Mouse (Mus musculus): ENCODE measurements around the gene Pfas.
"Not testable (repeated sequence)": the region's sequence is repeated elsewhere in the genome, so short reads cannot be mapped to it uniquely, and the experiment has no call there.

Gene Pfas

DNA sequence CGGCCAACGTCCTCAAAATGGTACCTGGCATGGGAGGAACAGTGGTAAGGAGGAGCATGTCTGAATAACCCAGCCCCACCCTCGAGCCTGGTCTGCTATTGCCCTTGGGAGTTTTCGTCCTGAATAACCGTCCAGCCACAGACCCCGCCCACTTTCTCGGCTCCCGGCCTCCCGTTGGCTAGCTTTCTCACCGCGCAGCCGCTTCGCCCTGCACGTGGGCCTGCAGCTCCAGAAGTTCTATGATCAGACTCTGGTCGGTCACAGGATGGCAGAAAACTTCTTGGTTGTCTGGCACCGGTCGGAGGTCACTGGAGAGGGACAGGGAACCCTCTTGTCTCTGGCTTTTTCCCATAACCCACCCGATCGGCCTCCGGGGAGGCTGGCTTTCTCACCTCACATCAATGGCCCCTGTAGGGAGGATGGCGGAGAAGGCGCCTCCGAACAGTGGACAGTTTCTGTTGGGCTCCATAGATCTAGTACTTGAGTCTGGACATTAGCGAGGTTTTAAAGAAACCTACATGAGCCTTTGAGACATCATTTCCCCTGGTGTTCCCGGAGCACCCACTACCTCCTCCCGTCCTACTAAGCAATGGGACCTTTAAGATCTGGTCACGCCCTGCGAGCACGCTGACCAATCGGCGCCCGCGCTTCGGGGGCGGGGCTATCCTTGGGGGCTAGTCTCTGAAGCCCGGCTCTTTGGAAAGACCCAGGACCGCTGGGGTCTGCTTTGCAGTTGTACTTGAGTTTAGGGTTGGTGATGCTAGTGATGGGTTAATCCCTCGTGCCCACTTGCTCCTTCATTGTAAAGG is 34.8 kb downstream of the Pfas start:
- peak; percentile 88 for DNase-seq (ENCODE audit: low read depth)

DNA sequence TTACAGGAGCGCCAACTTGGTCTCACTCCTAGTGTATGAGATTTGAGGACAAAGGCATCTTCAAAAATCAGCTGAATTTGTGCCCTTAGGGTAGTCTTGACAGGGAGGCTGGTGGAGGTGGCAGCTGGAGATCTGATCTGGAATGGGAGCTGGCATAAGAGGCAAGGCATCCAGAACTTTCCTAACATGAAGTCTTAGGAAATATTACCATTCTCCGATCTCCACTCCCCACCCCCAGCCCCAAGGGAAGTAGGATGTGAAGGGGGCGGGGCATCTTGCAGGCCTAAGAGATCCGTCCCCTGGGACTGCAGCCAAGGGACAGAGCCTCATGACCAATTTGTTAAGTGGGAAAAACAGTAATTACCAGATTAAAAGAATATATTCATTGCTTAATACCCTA is 38.0 kb downstream of the Pfas start:
- no peak for DNase-seq (ENCODE audit: low read depth)

DNA sequence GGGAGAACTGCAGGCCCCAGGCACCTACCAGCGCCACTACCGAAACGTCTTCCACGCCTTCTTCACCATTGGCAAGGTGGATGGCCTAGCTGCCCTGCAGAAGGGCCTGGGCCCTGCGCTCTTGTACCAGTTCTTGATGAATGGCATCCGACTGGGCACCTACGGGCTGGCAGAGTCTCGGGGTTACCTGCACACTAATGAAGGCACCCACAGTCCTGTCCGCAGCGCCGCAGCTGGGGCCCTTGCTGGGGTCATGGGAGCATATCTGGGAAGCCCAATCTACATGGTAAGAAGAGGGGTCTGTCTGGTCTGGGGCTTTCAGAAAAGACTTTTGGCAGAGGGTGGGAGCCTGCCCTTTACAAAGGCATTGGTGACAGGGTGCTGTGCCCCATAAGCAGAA is 39.5 kb downstream of the Pfas start:
- DNase-seq (ENCODE audit: low read depth), result no peak

DNA sequence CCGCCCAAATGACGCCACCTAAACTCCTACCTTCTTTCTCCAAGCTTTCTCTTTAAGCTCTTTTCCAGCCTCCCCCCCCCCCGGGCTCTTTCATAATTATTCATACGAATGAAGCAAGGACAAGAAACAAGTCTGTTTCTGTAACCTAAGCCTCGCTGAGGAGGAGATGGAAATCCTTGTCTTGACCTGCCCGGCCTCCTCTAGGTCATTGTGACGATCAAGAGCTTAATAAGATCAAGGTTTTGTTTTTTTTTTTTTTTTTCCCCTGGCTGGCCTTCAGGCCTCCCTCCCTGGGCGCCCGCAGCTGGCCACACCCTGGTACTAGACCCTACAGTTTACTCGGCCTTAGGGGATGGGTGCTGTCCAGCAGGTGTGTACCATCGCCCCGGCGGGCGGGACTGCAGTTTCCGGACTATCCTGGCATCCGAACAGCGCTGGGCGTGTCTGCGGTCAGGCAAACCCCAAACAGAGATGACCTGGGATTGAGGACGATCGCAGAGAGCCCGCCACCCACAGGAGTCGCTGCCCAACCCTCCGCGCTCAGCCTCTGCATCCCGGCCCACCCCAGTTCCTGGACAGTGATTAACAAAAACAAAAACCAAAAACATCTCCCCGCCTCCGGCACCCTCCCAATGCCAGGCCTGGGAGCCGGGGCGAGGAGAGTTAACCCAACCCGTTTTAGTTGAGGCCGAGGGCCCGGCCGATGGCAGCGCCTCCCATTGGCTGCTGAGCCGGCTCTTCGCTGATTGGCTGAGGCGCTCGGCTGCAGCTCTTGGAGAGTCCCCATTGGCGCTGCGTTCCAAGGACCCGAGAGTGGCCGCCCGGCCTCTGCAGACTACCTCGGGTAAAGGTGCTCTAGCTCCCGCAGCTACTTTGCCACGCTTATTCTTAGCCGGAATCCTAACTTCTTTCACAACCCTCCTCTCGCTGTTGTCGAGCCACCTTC is 40.6 kb downstream of the Pfas start, which contains the start of gene Slc25a35:
TSS of gene Slc25a35 (plus strand) at position 795 of the 946 bp plus-strand sequence.
- peak; percentile 94 for DNase-seq (ENCODE audit: low read depth)

DNA sequence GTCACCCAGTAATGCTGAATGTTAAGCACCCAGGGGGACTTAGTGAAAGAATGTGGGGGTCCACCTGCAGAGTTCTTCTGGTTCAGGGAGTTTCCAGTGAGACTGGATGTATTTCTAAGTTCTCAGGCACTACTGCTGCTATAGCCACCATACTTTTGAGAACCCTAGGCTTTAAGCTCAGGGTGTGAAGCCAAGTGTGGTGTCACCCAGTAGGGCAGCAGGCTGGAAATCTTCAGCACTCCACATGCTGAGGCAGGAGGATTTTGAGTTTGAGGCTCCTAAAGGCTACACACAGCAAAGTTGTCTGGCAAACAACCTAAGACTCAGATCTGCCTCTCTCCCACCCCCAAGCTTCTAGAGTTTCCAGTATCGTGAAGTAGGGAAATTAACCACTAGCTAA is 41.7 kb downstream of the Pfas start:
- DNase-seq (ENCODE audit: low read depth), result peak; percentile 40

DNA sequence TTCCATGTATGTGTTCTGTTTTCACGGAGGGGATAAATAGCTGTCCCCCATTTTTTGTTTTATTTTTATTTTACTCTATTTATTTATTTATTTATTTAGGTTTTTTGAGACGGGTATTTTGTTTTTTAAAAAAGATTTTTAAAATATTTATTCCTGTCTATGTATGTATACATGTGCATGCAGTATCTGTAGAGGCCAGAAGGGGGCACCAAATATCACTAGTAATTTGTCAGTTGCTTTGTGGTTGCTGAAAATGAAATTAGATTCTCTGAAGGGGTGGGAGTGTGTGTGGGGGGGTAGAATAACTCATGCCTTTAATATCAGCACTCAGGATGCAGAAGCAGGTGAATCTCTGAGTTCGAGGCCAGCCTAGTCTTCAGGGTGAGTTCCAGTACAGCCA is 42.4 kb downstream of the Pfas start:
- DNase-seq (ENCODE audit: low read depth), result peak; percentile 92

DNA sequence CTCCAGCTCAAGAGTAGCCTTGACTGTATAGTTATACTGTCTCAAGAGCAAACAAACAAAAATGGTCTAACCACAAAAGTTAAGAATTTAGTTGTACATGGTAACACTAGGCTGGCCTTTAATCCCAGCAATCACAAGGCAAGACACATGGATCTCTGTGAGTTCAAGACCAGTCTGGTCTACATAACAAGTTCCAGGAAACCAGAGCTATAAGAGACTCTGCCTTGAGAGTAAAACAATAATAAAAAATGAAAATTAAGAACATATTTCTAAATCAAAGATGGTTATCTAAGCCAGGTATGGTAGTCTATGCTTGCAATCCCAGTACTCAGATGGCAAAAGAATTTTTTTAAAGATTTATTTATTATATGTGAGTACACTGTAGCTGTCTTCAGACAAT is 43.2 kb downstream of the Pfas start:
- no peak for DNase-seq (ENCODE audit: low read depth)

DNA sequence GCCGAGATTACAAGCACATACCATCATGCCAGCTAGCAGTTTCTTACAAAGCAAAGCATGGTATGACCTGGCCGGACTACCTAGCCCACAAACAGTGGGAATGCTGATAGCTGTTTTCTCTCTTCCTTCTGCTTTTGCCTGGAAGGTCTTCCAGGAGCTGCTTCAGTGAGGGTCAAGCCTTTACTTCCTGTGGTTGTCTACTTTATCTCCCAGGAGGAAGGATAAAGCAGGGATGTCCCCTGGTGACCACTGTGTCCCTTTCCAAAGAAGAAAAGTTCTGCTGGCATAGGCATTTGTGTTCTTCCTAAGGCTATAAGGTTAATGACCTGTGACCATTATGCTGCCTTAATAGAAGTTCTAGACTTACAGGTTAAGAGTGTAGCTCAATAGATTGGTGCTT is 44.9 kb downstream of the Pfas start:
- no peak for DNase-seq (ENCODE audit: low read depth)

DNA sequence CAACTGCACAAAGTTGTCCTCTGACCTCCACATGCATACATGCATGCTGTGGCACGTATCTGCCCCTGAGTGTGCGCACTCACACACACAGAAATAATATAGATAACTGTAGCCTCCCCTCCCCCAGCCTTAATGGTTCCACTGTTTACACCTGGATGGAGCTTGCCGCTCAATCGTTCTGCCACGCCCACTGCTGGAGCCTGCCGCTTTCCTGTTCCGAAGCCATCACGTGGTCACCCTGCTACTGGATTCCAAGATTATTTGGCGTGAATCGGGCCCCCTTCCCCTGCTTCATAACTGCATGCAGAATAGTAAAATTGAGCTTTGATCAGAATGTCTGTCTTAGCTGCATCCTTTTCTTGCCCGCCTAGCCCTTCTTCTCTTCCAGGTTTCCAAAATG is 46.1 kb downstream of the Pfas start:
- not testable (repeated sequence) for DNase-seq (ENCODE audit: low read depth)

DNA sequence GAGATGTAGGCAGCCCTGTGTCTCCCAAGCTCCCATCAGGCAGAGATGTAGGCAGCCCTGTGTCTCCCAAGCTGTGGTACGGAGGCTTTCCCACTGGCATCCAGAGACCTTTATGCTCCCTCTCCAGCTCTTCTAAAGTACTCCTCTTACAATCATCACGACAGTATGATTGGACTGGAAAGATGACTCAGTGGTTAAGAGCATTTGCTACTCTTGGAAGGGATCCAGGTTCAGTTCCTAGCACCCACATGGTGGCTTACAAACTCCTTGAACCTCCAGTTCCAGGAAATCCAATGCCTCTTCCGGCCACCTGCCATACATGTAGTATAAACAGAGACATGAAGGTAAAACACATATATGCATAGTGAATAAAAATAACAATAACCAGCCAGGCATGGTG is 46.7 kb downstream of the Pfas start:
- no peak for DNase-seq (ENCODE audit: low read depth)

DNA sequence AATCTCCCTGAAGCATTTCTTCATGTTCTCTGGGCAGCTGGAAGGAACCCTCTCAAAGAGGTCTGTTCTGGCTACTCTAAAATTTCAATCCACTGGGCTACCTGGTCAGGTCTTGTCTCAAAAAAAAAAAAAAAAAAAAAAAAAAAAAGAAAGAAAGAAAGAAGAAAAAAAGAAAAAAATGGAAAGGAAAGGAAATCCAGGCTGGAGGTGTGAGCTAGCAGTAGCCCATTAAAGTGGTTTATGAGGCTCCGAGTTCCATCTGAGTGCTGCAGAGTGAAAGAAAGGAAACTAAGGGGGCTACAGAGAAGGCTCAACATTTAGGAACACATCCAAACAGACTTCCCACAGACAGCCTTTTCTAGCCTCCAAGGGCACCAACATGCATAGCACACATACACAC is 50.3 kb downstream of the Pfas start:
- no peak for DNase-seq (ENCODE audit: low read depth)

DNA sequence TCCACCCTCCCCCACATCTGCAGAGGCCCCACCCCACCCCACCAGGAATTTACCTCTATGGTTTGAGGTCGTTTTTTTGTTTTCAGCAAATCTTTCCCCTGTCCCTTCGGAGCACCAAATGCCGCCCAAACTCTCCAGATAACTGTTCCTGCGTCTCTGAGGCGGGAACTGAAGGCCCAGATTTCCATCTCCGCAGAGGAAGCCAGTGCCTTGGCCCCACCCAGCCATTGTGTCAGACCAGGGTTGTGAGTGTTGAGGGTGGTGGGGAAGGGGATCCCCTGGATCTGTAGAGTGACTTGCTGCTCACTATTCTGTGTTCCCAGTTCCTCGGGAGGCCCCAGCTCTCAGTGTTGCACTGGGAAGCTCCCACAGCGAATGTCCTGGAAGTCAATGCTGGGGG is 51.0 kb downstream of the Pfas start, which contains the start of gene Arhgef15:
TSS of gene Arhgef15 (minus strand) at position 173 of the 400 bp plus-strand sequence.
- no peak for DNase-seq (ENCODE audit: low read depth)

DNA sequence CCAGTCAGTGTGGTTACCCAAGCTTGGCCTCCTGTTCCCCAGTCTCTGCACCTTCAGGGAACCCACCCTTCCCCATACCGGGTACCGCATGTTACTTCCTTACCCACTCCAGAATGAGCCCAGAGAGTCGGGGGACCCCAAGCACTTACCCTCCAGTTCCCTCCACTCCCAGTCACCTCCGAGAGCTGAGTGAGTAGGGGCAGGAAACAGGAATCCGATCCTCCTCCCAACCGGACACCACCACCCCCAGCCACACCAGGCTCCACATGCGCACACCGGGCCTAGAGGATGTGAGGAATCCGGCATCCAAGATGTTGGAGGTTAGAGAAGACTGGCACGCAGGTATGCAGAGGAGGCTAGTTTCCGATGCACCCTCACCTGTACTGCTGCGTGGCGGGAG is 51.6 kb downstream of the Pfas start:
- no peak for DNase-seq (ENCODE audit: low read depth)

DNA sequence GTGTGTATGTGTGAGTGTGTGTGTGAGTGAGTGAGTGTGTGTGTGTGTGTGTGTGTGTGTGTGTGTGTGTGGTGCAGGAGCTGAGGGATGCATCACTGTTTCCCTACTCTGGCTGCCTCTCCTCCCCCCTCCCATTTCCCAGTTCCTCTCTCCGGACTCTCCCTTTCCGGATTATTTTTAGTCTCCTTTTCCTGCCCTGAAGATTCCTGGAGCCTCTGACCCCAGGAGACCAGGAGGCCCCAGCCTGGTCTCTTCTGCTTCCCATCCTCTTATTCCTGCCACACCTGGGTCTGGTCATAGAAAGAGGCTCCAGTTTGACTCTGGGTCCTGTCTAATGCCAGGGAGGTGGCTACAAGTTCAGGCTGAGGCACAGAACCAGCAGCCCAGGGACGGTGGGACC is 52.2 kb downstream of the Pfas start:
- DNase-seq (ENCODE audit: low read depth), result no peak

DNA sequence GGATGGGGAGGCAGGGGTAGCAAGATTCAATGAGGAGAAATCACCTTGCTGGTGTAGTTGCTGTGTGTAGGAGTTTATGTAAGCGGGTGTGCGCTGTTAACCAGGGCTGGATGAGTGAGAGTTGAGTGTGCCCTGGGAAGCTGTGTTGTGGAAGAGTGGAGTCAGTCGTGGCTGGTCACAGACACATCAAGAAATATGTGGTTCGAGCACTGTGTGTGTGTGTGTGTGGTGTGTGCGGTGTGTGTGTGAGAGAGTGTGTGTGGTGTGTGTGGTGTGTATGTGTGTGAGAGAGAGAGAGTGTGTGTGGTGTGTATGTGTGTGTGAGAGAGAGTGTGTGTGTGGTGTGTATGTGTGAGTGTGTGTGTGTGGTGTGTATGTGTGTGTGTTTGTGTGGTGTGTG is 52.8 kb downstream of the Pfas start:
- DNase-seq (ENCODE audit: low read depth), result no peak

DNA sequence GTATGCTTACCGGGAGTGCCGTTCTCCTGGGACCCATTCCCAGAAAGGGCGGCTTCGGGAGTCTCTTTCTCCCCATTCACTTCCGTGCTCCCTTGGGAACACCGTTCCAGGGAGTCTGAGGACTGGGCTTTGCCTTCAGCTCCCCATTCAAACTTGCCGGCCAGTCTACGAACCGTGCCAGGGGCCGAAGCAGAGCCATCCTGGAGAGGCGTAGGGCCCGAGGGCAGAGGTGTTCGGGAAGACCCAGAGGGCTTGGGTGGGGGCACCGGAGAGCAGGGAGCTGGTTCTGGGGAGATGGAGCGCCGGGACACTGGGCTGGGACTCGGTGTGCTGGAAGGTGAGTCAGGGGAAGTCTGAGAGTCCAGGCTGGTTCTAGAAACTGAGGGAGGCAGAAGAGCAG is 53.9 kb downstream of the Pfas start:
- no peak for DNase-seq (ENCODE audit: low read depth)

DNA sequence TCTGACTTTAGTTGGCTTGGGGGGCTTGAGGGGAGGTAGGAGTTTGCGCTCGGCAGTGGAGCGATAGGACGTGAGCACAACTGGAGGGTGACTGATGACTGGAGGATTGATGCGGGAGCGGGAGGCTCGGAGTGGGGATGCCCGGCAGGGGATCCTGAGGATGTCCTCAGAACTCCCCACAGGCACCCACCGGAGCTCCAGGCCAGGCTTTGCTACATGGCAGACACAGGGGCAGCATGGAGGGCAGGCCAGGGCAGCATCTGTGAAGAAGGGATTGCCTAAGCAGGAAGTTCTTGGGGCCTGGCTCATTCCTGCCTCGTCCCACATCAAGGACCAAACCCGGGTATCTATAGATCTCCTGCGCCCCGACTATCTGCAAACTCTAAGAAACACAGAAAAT is 54.4 kb downstream of the Pfas start:
- DNase-seq (ENCODE audit: low read depth), result no peak

DNA sequence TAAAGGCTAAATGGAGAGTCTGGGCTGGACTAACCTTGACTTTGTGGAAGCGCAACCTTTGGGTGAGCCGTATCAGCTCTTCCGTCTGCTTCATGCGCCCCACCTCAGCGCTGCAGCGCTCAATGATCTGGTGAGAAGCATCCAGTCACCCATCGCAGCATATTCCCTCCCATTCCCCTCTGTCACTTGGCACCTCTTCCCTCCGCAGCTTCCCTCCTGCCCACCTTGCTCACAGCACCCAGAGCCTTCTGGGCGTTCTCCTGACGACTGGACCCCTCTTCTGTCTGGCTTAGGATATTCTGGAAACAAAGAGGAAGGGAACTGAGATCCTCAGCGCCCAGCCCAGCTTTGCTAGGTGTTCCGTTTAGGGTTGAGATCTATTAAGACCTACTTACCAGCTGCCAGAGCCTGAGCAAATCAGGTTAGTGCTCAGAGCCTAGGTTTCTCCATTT is 60.7 kb downstream of the Pfas start:
- no peak for DNase-seq (ENCODE audit: low read depth)

DNA sequence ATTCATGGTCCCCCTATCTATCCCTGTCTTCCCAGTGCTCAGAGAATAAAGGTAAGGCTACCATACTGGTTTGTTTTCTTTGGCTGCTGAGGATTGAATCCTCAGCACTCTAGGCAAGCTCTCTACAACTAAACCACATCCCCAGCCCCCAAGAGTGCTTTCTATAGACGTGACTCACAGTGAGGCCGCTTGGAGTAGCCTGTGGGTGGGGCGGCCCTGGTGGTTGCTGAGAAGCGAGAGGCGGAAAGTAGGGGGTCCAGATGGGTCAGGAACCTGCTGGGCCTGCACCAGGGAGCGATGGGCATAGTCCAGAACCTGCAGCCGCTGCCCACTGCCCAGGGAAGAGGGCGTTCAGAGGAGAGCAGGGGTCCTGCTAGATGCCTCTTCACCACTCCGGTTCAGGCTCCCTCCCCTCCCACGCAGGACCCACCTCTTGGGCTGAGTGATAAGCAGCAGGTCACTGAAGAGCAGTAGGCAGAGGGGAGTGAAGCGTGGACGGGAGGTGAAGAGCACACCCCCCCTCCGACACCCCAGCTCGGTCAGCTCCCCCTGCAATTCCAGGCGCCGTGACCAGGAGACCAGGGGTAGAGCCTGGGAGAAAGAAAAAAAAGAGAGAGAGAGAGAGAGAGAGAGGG is 61.3 kb downstream of the Pfas start:
- DNase-seq (ENCODE audit: low read depth), result no peak

DNA sequence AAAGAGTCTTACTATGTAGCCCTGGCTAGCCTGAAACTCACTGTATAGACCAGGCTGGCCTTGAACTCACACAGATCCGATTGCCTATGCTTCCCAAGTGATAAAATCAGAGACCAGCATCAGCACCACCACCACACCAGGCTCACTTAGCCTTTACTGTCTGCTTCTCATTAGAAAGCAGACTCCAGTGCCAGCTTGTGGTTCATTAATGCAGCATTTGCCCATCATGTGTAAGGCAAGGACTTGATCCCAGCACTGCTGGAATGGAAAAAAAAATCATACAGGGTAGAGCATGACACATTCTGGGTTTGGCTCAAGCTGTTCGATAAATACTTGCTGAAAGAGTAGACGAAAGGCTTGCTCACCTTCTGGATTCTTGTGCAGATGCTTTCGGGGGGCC is 62.3 kb downstream of the Pfas start:
- no peak for DNase-seq (ENCODE audit: low read depth)

DNA sequence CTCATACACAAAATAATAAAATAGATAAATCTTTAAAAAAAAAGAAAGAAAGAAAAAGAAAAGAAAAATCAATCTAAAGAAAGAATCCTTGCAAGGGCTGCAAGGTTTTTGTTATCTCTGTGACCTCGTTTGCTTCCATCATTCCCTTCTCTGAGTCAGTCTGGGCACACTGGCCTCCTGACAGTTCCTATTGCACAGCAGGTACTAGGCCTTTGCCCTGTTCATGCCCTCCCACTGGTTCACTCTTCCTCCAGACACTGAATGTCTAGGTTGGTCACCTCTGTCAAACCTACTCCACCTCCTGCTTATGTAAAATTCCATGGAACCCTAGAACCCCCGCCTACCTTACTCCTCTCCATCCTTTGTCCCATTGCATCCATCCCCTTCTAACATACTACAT is 63.0 kb downstream of the Pfas start:
- DNase-seq (ENCODE audit: low read depth), result no peak

DNA sequence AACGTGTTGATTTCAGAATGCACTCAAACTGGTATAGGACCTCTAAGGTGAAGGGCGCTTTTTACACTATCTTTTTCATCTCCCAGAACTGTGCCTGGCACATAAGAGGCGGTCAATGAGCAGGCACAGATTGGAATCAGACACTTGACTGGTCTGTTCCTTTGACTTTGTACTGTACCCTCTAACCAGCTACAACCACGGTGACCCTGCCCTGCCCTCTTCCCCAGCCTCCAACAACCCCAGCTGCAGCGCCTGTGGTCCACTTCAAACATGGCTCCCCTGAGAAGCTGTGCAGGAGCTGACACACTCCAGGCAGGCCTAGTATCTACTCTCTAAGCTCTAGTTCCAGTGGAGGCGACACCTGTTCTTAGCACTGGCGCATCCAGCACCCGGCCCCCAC is 65.5 kb downstream of the Pfas start:
- no peak for DNase-seq (ENCODE audit: low read depth)

DNA sequence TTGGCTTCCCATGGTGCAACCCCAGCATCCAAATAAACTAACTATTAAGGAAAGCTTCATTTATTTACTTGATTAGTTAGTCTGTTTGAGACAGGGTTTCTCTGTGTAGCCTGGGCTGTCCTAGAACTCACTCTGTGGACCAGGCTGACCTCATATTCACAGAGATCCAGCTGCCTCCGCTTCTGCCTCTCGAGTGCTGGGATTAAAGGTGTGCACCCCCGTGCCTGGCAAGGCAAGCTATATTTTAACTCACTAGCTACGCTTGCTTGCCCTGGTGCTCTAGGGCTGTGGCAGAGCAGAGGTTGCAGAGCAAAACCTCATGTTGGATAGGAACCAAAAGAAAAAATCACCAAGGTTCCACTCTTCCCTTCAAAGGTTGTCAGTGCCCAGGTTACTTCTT is 67.7 kb downstream of the Pfas start:
- DNase-seq (ENCODE audit: low read depth), result no peak

Measured in induced T-regulatory cell, adult 2 months (primary cell).